Mouse (Mus musculus) liver, embryonic 13.5 days (tissue): Measurements from ENCODE around the gene Nisch. TPM values are rescaled to one million over a fixed set of nuclear protein-coding genes. Genes with fewer than 3 reads are reported as not detected.

Experiments used
- ATAC-seq: fragments of 200-750 bp; cut with Nextera tagmentation; 2 replicates; pipeline ENCODE4 v1.8.0; 2017; ENCODE audit warnings: low read depth, mild to moderate bottlenecking, moderate number of reproducible peaks, moderate library complexity
- DNase-seq: peaks from one replicate; pipeline ENCODE4 v3.0.0; 2022
- H3K27ac ChIP-seq: fragments of 300-500 bp; sonication (generic); 2 replicates; pipeline ENCODE4 v1.5.1; 2015; ENCODE audit warnings: moderate library complexity, mild to moderate bottlenecking, inconsistent platforms
- H3K27me3 ChIP-seq: fragments of 300-500 bp; sonication (generic); 2 replicates; pipeline ENCODE4 v1.6.1; 2015; ENCODE audit warnings: mild to moderate bottlenecking, inconsistent platforms
- H3K36me3 ChIP-seq: fragments of 300-500 bp; sonication (generic); 2 replicates; pipeline ENCODE4 v1.6.1; 2015; ENCODE audit warnings: mild to moderate bottlenecking, inconsistent platforms
- H3K4me1 ChIP-seq: fragments of 300-500 bp; sonication (generic); replicated peaks from 2 replicates; pipeline ENCODE4 v1.6.1; 2015; ENCODE audit warnings: inconsistent platforms
- H3K4me2 ChIP-seq: fragments of 300-500 bp; sonication (generic); 2 replicates; pipeline ENCODE4 v1.6.1; 2015; ENCODE audit warnings: inconsistent platforms, mild to moderate bottlenecking, moderate library complexity
- H3K4me3 ChIP-seq: fragments of 300-500 bp; sonication (generic); replicated peaks from 2 replicates; pipeline ENCODE4 v1.5.1; 2015; ENCODE audit warnings: mild to moderate bottlenecking, inconsistent platforms
- H3K9ac ChIP-seq: fragments of 300-500 bp; sonication (generic); 2 replicates; pipeline ENCODE4 v1.6.1; 2015; ENCODE audit warnings: mild to moderate bottlenecking, inconsistent platforms
- H3K9me3 ChIP-seq: fragments of 300-500 bp; sonication (generic); replicated peaks from 2 replicates; pipeline ENCODE4 v1.6.1; 2016; ENCODE audit warnings: inconsistent platforms
- WGBS: fragments of 180-500 bp; shearing (Covaris S2); methylation state at CpG from one replicate; pipeline ENCODE4 v1.1.7; 2015; ENCODE audit not compliant: insufficient replicate concordance; 5-methylcytosine and 5-hydroxymethylcytosine counted together
- polyA plus RNA-seq: library from polyadenylated mRNA; unstranded; fragments of >200 nt; fragmentation: Nextera tagmentation; extraction: Ambion mirVana; gene quantifications from 2 replicates; pipeline ENCODE4 v1.2.1, GENCODE M21; 2015

Nisch gene
- polyA plus RNA-seq, 1 experiment from 2014 or later = 77.9 TPM

GRCm38 (mm10) chr14:31128101-31128825 is 88.5 kb downstream of the Nisch start:
- Histone ChIP-seq H3K4me1 (peaks cover 77% of the 10 kb centered on the region), H3K36me3 (peaks cover 18% of the 10 kb centered on the region), H3K4me2 (peak overlapping the region; percentile 99), H3K9me3 (no peaks in the 10 kb centered on the region), H3K9ac (peak overlapping the region; percentile 93), H3K27me3 (no peaks in the 10 kb centered on the region), H3K4me3 (peak overlapping the region; percentile 81), H3K27ac (peak overlapping the region; percentile 91)
- WGBS = 2% methylated on average over 23 of the region's 23 CpGs
- ATAC-seq (peak; percentile 14), DNase-seq (peak; percentile 34)

- Histone ChIP-seq H3K4me2 (peak overlapping the region; percentile 68), H3K4me3 (peak overlapping the region; percentile 42), H3K9me3 (no peaks in the 10 kb centered on the region), H3K36me3 (peaks cover 25% of the 10 kb centered on the region), H3K27ac (peak overlapping the region; percentile 71), H3K27me3 (no peaks in the 10 kb centered on the region), H3K9ac (peak overlapping the region; percentile 67), H3K4me1 (peaks cover 64% of the 10 kb centered on the region)
- DNase-seq = no peak
- WGBS = 57% methylated on average over 8 of the region's 8 CpGs
- no peak for ATAC-seq
Measured at GRCm38 (mm10) chr14:31126826-31127225, 89.9 kb downstream of the Nisch start.

- H3K9me3 ChIP-seq = no peaks in the 10 kb centered on the region
- H3K4me2 ChIP-seq = peak overlapping the region; percentile 68
- peak overlapping the region; percentile 18; the same call in 1 of the 2 replicates for H3K4me3 ChIP-seq
- no peak for ATAC-seq
- H3K9ac ChIP-seq = peak overlapping the region; percentile 38
- H3K4me1 ChIP-seq = peaks cover 54% of the 10 kb centered on the region
- 58% methylated on average over 9 of the region's 9 CpGs for WGBS
- peak overlapping the region; percentile 71 for H3K27ac ChIP-seq
- DNase-seq = no peak
- peaks cover 33% of the 10 kb centered on the region for H3K36me3 ChIP-seq
- H3K27me3 ChIP-seq = no peaks in the 10 kb centered on the region
Measured at GRCm38 (mm10) chr14:31125106-31126075, 91.4 kb downstream of the Nisch start.

Other genes starting within 250 kb of the Nisch start
- gene Glt8d1, start 215.5 kb downstream of the Nisch start, polyA plus RNA-seq = 20.3 and 21.5 TPM in 2 replicates
- 306 and 325 TPM in 2 replicates for gene Spcs1, start 215.3 kb downstream of the Nisch start, polyA plus RNA-seq
- gene Pbrm1, start 197.8 kb downstream of the Nisch start, polyA plus RNA-seq = 65.7 and 72.4 TPM in 2 replicates
- 133 and 159 TPM in 2 replicates for gene Gnl3, start 197.8 kb downstream of the Nisch start, polyA plus RNA-seq
- gene Smim4, start 88.0 kb downstream of the Nisch start, polyA plus RNA-seq = 81.6 and 90.8 TPM in 2 replicates
- gene Nt5dc2, start 85.9 kb downstream of the Nisch start, polyA plus RNA-seq = 174 and 196 TPM in 2 replicates
- 18.5 and 19.2 TPM in 2 replicates for gene Stab1, start 48.3 kb downstream of the Nisch start, polyA plus RNA-seq
- gene Tnnc1, start 8.6 kb downstream of the Nisch start, polyA plus RNA-seq = 21.1 and 25.3 TPM in 2 replicates
- 0.02 and 0.05 TPM in 2 replicates for gene Sema3g, start 914 bp upstream of the Nisch start, polyA plus RNA-seq
- 8.4 and 8.6 TPM in 2 replicates for gene Phf7, start 34.4 kb upstream of the Nisch start, polyA plus RNA-seq
- 39.5 and 44.2 TPM in 2 replicates for gene Bap1, start 34.5 kb upstream of the Nisch start, polyA plus RNA-seq
- 0.15 and 0.28 TPM in 2 replicates for gene Dnah1, start 107.0 kb upstream of the Nisch start, polyA plus RNA-seq
- 18.1 and 21.9 TPM in 2 replicates for gene Capn7, start 119.7 kb upstream of the Nisch start, polyA plus RNA-seq
- 13.3 and 16.2 TPM in 2 replicates for gene Sh3bp5, start 219.1 kb upstream of the Nisch start, polyA plus RNA-seq